Mouse (Mus musculus) hindbrain, embryonic 11.5 days (tissue): ENCODE measurements at regions not wholly inside any gene's neighbourhood (a gene's known extent, or its start where the extent isn't known, plus 50 kb on each side); places are given as distances from the start of the nearest gene placed in this dataset.
A peak's percentile ranks its signal among the peaks of the same experiment; 100 is the strongest.

ENCODE experiments used
- ATAC-seq: fragments of 200-750 bp; cut with Nextera tagmentation; 2 replicates; pipeline ENCODE4 v1.8.0; 2017; ENCODE audit warnings: mild to moderate bottlenecking, moderate TSS enrichment, moderate library complexity; ENCODE audit not compliant: low FRiP score
- DNase-seq: peaks from one replicate; pipeline ENCODE4 v3.0.0-alpha.2; 2015; ENCODE audit warnings: low spot score
- H3K27ac ChIP-seq: fragments of 300-500 bp; sonication (generic); 2 replicates; pipeline ENCODE4 v1.5.1; 2014; ENCODE audit warnings: mild to moderate bottlenecking, low read depth, low read length
- H3K27me3 ChIP-seq: fragments of 300-500 bp; sonication (generic); 2 replicates; pipeline ENCODE4 v1.6.1; 2014; ENCODE audit warnings: mild to moderate bottlenecking, low read length, moderate library complexity, mixed read lengths; ENCODE audit not compliant: control insufficient read depth, insufficient read depth
- H3K36me3 ChIP-seq: fragments of 300-500 bp; sonication (generic); 2 replicates; pipeline ENCODE4 v1.6.1; 2014; ENCODE audit warnings: mild to moderate bottlenecking, low read length, moderate library complexity, mixed read lengths; ENCODE audit not compliant: control insufficient read depth, insufficient read depth
- H3K4me1 ChIP-seq: fragments of 300-500 bp; sonication (generic); replicated peaks from 2 replicates; pipeline ENCODE4 v1.6.1; 2014; ENCODE audit warnings: low read length, mixed read lengths; ENCODE audit not compliant: control insufficient read depth, insufficient read depth
- H3K4me2 ChIP-seq: fragments of 300-500 bp; sonication (generic); replicated peaks from 2 replicates; pipeline ENCODE4 v1.6.1; 2014; ENCODE audit warnings: mild to moderate bottlenecking, low read depth, low read length
- H3K4me3 ChIP-seq: fragments of 300-500 bp; sonication (generic); 2 replicates; pipeline ENCODE4 v1.5.1; 2014; ENCODE audit warnings: low read depth, low read length
- H3K9ac ChIP-seq: fragments of 300-500 bp; sonication (generic); 2 replicates; pipeline ENCODE4 v1.6.1; 2014; ENCODE audit warnings: low read depth, low read length
- H3K9me3 ChIP-seq: fragments of 300-500 bp; sonication (generic); 2 replicates; pipeline ENCODE4 v1.6.1; 2016; ENCODE audit warnings: low read length; ENCODE audit not compliant: control insufficient read depth
- WGBS: fragments of 180-500 bp; shearing (Covaris S2); extraction: QIAGEN DNeasy Blood & Tissue Kit; methylation state at CpG from one replicate; pipeline ENCODE4 v1.1.7; 2014; 5-methylcytosine and 5-hydroxymethylcytosine counted together

- ATAC-seq (peak; percentile 90), DNase-seq (peak; percentile 27)
- no peak overlapping the region for H3K27ac ChIP-seq
- 13% methylated on average over 1 of the region's 1 CpGs for WGBS
- H3K4me2 ChIP-seq, result no peak overlapping the region
- H3K9me3 ChIP-seq, result no peaks in the 10 kb centered on the region
- no peak overlapping the region for H3K9ac ChIP-seq
- H3K27me3 ChIP-seq, result no peaks in the 10 kb centered on the region
- no peak overlapping the region for H3K4me3 ChIP-seq
- H3K4me1 ChIP-seq, result no peaks in the 10 kb centered on the region
- no peaks in the 10 kb centered on the region for H3K36me3 ChIP-seq
Observed at GRCm38 (mm10) chrX:89574913-89575312, 165.4 kb upstream of the Pet2 start.

GRCm38 (mm10) chrX:89559318-89559717 lies 149.8 kb upstream of the Pet2 start:
- no peak for ATAC-seq
- no peak overlapping the region for H3K4me2 ChIP-seq

More at GRCm38 (mm10) chrX:89559318-89559717, 149.8 kb upstream of the Pet2 start:
- Histone ChIP-seq H3K4me1 (no peaks in the 10 kb centered on the region), H3K4me3 (no peak overlapping the region), H3K27me3 (no peaks in the 10 kb centered on the region), H3K9ac (no peak overlapping the region), H3K36me3 (no peaks in the 10 kb centered on the region), H3K9me3 (no peaks in the 10 kb centered on the region), H3K27ac (no peak overlapping the region)
- no peak for DNase-seq
